Comparison of ENCODE assay signal across 15 mouse cellular contexts in the genomic region with DNA sequence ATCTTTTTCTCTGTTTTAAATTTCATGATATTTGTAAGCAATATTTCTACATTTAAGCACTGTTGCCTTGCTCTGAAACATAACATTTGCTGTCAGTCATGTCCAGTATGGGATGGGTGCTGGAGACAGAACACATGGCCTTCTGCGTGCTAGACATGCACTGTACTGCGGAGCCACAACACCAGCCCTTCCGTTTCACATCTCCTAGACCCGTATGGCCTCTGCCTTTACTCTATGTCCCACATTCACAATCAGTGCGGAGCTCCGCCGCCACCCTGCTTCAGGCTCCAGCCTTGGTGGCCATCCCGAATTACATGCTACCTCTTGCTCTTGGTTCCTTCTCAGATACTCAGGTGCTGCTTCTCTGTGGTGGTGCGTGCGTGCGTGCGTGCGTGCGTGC.
DNase-seq lines count a peak whose midpoint lies in the region; ATAC-seq and TF ChIP-seq lines count a peak whose summit lies in the region.
"Had no signal": no experiment of that assay in that cellular context is flagged by ENCODE, and none has a peak within 500 bp of the region (broad histone marks: within the 10 kb centered on the region; RNA-seq: fewer than 3 reads in every experiment).

No protein-coding gene starts in this region.

- no peaks in the 10 kb centered on the region for H3K36me3 ChIP-seq in lung, postnatal 0 days (ENCODE audit: insufficient read depth, low read length)
- no peaks in the 10 kb centered on the region for H3K36me3 ChIP-seq in embryonic facial prominence, embryonic 15.5 days
- H3K36me3 ChIP-seq in stomach, embryonic 16.5 days (ENCODE audit: control insufficient read depth, insufficient read depth, low read length), result no peaks in the 10 kb centered on the region
- H3K36me3 ChIP-seq: heart, embryonic 10.5 days; midbrain, embryonic 13.5 days had no signal

- TF ChIP-seq CTCF in lung, postnatal 0 days (IDR thresholded peaks at IDR 0.05), result no peak

- no peaks in the 10 kb centered on the region for H3K27me3 ChIP-seq in lung, postnatal 0 days (replicated peaks; ENCODE audit: insufficient read depth, low read length)
- H3K27me3 ChIP-seq in embryonic facial prominence, embryonic 15.5 days, result no peaks in the 10 kb centered on the region
- H3K27me3 ChIP-seq in stomach, embryonic 16.5 days (ENCODE audit: control insufficient read depth, insufficient read depth, low read length), result no peaks in the 10 kb centered on the region
- H3K27me3 ChIP-seq: midbrain, embryonic 13.5 days had no signal

- no peak overlapping the region for H3K9ac ChIP-seq in lung, postnatal 0 days (replicated peaks; ENCODE audit: low read depth)
- no peak overlapping the region for H3K9ac ChIP-seq in embryonic facial prominence, embryonic 15.5 days
- H3K9ac ChIP-seq in stomach, embryonic 16.5 days (ENCODE audit: low read length), result no peak overlapping the region
- H3K9ac ChIP-seq: liver, embryonic 14.5 days; midbrain, embryonic 13.5 days had no signal

- peak; percentile 69 for DNase-seq in heart, adult 11 months
- no peak for DNase-seq in heart, postnatal 14 days
- DNase-seq in lung, postnatal 0 days (ENCODE audit: low spot score), result no peak
- no peak for DNase-seq in lung, postnatal 36 days
- DNase-seq: retina, postnatal 1 day; right cerebral cortex, postnatal 4 days; thymus, adult 18-20 months had no signal

- WGBS in lung, postnatal 0 days, result 91% methylated on average over 14 of the region's 14 CpGs
- WGBS in embryonic facial prominence, embryonic 15.5 days, result 96% methylated on average over 14 of the region's 14 CpGs
- 92% methylated on average over 14 of the region's 14 CpGs for WGBS in stomach, embryonic 16.5 days

- H3K27ac ChIP-seq in lung, postnatal 0 days (ENCODE audit: low read length), result 0 out of 2 replicates have a peak overlapping the region, but pooled peaks have one; percentile 69
- H3K27ac ChIP-seq in embryonic facial prominence, embryonic 15.5 days (replicated peaks), result 0 out of 2 replicates have a peak overlapping the region, but pooled peaks have one; percentile 69
- peak overlapping the region; percentile 75 for H3K27ac ChIP-seq in stomach, embryonic 16.5 days (ENCODE audit: low read length)
- H3K27ac ChIP-seq: heart, embryonic 10.5 days; liver, embryonic 14.5 days; midbrain, embryonic 13.5 days had no signal

- H3K4me2 ChIP-seq in lung, postnatal 0 days (replicated peaks; ENCODE audit: low read depth, low read length), result no peak overlapping the region
- H3K4me2 ChIP-seq in embryonic facial prominence, embryonic 15.5 days (replicated peaks), result no peak overlapping the region
- H3K4me2 ChIP-seq in stomach, embryonic 16.5 days (ENCODE audit: low read depth, low read length), result no peak overlapping the region
- H3K4me2 ChIP-seq: midbrain, embryonic 13.5 days had no signal

- ATAC-seq in lung, postnatal 0 days, result no peak
- no peak for ATAC-seq in embryonic facial prominence, embryonic 15.5 days (ENCODE audit: insufficient number of reproducible peaks, low FRiP score, low TSS enrichment, low read depth)
- no peak for ATAC-seq in stomach, embryonic 16.5 days (ENCODE audit: insufficient read depth, low FRiP score)
- ATAC-seq in inflammation-experienced regulatory T-cells, adult 6 months, result no peak
- ATAC-seq in erythroid progenitor cell, adult 5-6 weeks (replicated peaks; ENCODE audit: low FRiP score, poor library complexity, severe bottlenecking), result no peak
- ATAC-seq: hindbrain, embryonic 16.5 days; midbrain, embryonic 13.5 days had no signal

- no peaks in the 10 kb centered on the region for H3K4me1 ChIP-seq in lung, postnatal 0 days (ENCODE audit: insufficient read depth, low read depth, low read length)
- H3K4me1 ChIP-seq in embryonic facial prominence, embryonic 15.5 days, result peaks cover 12% of the 10 kb centered on the region
- H3K4me1 ChIP-seq in stomach, embryonic 16.5 days (ENCODE audit: control insufficient read depth, insufficient read depth, low read length), result peaks cover 13% of the 10 kb centered on the region; the same call in 1 of the 2 replicates

- no peaks in the 10 kb centered on the region for H3K9me3 ChIP-seq in lung, postnatal 0 days (ENCODE audit: low read length)
- H3K9me3 ChIP-seq in embryonic facial prominence, embryonic 15.5 days (replicated peaks), result no peaks in the 10 kb centered on the region
- no peaks in the 10 kb centered on the region for H3K9me3 ChIP-seq in stomach, embryonic 16.5 days (replicated peaks; ENCODE audit: control insufficient read depth, low read length)
- H3K9me3 ChIP-seq: heart, embryonic 10.5 days; midbrain, embryonic 13.5 days had no signal

- no peak for TF ChIP-seq EP300 in lung, postnatal 0 days (IDR thresholded peaks at IDR 0.05)

- H3K4me3 ChIP-seq in lung, postnatal 0 days (ENCODE audit: low read depth, low read length), result no peak overlapping the region
- H3K4me3 ChIP-seq in embryonic facial prominence, embryonic 15.5 days (replicated peaks), result no peak overlapping the region
- no peak overlapping the region for H3K4me3 ChIP-seq in stomach, embryonic 16.5 days (replicated peaks; ENCODE audit: low read length)
- H3K4me3 ChIP-seq: heart, embryonic 10.5 days; midbrain, embryonic 13.5 days had no signal

- intact Hi-C loops in heart, postnatal 14 days (cut with DNase I), result no loop called here
